Mouse (Mus musculus): ENCODE data around the gene Zdhhc17.

DNA sequence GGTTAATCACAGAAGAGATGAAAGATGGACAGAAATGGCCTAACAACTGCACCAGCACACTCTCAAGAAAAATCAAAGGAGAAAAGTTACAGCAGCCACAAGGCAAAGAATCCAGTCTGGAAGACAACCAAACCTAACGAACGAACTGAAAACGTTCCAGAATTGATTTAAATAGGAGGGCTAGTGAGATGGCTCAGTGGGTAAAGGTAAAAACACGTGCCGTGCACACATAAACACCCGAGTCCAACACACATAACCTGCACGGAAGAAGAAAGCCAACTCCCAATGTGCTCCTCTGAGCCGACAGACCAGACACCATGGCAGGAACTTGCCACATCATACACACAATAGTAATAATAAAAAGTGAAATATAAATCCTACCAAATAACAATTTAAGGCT is 57.7 kb downstream of the Zdhhc17 start:
- TF ChIP-seq CTCF (conservative IDR thresholded peaks at IDR 0.05; ENCODE audit: low read length) (no peak), NANOG (IDR thresholded peaks at IDR 0.05; ENCODE audit: borderline replicate concordance, low read length) (no peak)
